Mouse (Mus musculus): ENCODE data around the gene Col20a1.

DNA sequence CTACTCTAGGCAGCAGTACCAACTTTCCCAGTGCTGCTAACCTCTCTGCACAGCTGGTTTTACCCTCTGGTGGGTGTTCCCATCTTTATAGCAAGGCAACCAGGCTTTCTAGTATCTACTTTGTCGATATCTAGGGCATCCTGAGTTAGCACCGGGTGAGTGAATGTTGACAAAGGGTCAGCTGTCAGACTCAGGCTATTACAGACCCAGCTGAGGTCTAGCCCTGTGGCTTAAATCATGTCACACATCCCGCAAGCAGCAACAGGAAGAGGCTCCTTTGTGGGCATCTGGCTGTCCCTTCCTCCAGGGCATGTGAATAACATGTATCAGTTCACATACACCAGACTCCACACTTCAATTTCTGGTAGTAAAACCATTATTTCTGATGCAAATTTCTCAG is 71.9 kb downstream of the Col20a1 start:
- no peak for TF ChIP-seq MYOD1 (IDR thresholded peaks at IDR 0.05; ENCODE audit: control insufficient read depth in 1 of 3, insufficient read length in 2 of 3, low read depth in 2 of 3)
- no peak for TF ChIP-seq POLR2A (IDR thresholded peaks at IDR 0.05; ENCODE audit: insufficient read length, low read depth)
- TF ChIP-seq USF1 (IDR thresholded peaks at IDR 0.05; ENCODE audit: low read depth), result no peak
- TF ChIP-seq E2F4 (IDR thresholded peaks at IDR 0.05; ENCODE audit: insufficient read depth), result no peak
